Mouse (Mus musculus) WW6 (cell line): ENCODE results near the gene Gm9803.
A peak's percentile ranks its signal among the peaks of the same experiment; 100 is the strongest.
"Not testable (repeated sequence)": the region's sequence is repeated elsewhere in the genome, so short reads cannot be mapped to it uniquely, and the experiment has no call there.

Experiments
- DNase-seq: peaks from one replicate; pipeline ENCODE4 v3.0.0-alpha.2; 2013; ENCODE audit warnings: low read depth, low spot score

Gm9803 gene

DNA sequence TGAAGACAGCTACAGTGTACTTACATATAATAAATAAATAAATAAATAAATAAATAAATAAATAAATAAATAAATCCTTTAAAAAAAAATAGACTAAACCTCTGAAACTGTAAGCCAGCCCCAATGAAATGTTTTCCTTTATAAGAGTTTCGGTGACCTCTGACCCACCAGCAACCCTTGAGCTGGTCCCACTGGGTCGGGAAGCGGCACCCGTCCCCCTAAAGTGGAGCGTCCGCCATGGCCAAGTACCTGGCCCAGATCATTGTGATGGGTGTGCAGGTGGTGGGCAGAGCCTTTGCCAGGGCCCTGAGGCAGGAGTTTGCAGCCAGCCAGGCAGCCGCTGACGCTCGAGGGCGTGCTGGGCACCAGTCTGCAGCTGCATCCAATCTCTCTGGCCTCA is at the start of gene Gm9803:
Gm9803 (plus strand) TSS at position 154 of the 400 bp plus-strand sequence.
- not testable (repeated sequence) for DNase-seq

DNA sequence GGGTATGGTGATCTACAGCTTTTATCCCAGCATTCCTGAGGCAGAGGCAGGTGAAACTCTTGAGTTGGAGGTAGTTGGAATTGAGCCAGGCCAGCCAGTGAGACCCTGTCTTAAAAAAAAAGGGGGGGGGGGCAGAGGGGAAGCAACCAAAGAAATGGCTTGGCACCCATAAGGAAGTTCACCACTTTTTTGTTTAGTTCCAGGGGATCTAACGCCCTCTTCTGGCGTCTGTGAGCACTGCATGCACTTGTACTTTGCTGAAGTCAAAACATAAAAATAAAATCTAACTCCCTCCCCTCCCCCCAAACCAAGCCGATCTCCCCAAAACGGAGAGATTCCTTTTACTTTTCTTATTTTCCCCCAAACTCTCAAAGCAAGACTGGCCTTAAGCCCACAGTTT is 48.5 kb upstream of the Gm9803 start:
- no peak for DNase-seq

DNA sequence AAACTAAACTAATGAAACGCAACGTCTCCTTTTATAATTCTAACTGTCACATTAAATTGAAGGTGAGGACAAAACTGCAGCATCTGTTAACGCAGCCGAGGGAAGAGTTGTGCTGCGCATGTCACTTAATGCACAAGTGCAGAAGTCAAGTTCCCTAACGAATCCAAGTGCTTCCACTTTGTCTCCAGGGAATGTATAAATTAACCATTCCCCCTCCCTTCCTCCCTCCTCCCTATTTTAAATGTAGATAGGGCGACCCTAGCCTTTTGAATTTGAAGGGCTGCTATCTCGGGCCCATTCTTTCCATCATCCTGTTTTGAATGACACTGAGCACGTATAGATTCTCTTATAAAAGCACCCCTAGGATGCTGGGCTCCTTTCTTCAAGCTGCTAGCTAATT is 46.4 kb upstream of the Gm9803 start:
- DNase-seq: peak; percentile 53

DNA sequence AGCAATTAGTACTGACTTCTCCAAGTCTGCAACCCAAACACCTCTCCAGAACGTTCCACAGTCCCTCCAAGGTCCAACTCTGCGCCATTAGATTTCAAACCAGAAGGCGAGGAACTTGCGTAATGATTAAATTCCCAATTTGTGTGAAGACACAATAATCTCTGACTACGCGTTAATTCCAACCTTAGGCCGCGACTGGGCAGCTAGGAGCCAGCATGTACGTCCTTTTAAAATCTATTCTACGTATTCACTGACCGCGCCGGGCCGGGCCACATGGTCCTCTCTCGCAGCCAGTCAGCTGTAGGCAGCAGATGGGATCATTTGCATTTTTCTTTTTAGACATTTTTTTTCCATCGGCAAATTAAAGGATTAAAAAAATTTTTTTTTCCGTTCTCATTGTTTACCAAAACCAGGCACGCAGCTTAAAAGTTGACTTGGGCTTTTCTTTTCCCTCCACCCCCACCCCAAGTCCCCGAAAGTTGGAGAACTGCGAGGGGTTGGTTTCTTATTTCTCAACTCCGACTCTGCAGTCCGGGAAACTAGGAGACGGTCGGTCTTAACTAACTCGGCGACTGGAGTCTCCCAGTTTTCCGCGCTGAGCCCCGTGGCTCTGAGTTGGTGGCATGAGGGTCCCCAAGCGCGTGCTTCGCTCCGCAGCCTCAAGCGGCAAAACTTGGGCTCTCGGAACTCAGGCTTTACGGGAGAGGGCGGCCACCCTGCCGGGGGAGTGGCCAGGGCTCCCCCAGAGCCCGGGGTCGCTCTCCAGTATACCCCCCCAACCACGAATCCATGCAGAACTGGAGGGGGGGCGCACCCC is 45.8 kb upstream of the Gm9803 start:
- no peak for DNase-seq

DNA sequence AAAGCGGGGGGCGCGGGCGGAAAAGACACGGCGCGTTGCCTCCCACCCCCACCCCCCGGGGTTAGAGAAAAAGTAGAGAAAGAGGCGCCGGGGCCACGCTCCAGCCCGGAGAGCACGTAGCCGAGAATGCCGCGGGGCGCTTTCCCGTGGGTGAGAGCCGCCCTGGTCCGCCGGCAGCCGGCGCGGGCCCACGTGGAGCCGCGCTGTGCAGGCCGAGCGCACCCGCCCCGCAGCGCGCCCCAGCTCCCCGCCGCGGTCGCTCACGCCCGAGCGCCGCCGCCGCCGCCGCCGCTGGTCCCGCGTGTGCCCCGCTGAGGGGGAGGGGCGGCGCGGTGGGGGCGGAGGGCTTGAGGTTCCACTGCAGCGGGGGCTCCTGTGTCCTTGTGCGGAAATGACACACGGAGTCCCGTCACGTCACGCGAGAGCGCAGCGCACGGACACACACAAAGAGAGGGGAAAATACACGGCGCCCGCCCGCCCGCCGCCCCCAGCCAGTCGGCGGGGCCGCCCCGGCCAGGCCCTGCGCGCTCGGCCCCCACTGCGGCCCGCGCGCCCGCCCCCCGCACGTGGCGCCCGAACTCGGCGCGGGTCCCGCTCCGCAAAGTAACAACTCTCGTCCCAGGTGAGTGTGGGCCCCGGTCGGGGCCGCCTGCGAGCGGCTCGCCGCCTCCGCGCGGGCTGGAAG is 45.0 kb upstream of the Gm9803 start, which contains the start of gene Bend3:
Bend3 (plus strand) TSS at position 81 of the 685 bp plus-strand sequence.
- DNase-seq: no peak

DNA sequence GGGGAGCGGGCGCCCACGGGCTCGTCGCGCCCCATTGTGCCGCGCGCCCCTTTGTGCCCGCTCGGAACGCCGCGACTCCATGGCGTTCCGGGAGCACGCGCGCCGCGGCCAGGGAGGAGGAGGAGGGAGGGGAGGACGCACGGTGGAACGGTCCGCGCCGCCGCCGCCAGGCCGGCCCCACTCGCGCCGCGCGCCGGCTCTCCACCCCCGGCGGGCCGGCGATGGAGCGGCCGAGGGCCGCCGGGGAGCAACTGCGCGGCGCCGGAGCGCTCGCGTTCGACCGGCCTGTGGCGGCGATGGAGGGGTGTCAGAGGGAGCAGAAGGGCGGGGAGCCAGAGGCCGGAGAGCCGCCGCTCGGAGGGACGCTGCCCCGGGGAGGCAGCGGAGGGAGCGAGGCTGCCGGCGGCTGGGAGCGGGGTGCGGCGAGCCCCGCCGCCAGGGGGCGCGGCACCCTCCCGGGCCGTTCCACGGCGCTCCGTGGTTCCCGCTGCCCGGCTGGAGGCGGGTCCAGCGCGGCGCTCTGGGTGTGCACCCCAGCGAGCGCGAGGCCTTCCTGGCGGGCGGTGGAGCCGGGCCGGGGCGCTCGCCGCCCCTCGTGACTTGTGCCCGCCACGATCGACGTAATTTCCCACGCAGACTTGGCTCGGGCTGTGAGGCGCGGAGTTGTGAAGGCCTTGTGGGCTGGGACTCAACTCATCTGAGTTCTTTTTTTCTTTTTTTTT is 44.3 kb upstream of the Gm9803 start:
- no peak for DNase-seq

DNA sequence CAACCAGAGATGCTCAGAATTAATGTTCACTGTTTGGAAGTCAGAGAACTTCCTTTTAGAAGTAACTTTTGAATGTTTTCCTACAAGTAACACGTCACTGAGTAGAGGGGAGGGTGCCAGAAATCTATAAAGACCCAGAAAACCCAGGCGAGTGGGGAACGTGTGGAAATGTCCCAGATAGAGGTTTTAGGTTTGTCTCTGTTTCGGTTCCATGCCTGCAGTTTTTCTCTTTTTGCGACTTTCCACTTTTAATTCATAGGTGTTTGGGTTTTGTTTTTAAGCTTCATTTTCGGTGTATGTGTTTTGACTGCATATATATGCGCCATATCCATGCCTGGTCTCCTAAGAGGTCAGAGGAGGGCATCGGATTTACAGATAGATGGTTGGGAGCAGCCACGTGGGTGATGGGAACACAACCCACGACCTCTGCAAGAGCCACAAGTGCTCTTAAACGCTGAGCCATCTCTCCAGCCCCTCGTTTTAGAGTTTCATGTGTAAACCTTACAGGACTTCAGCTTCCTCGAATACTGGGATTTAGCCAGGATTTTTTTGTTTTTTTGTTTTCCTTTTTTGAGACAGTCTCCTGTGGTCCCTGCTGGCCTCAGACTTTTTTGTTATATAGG is 43.5 kb upstream of the Gm9803 start:
- DNase-seq: no peak

DNA sequence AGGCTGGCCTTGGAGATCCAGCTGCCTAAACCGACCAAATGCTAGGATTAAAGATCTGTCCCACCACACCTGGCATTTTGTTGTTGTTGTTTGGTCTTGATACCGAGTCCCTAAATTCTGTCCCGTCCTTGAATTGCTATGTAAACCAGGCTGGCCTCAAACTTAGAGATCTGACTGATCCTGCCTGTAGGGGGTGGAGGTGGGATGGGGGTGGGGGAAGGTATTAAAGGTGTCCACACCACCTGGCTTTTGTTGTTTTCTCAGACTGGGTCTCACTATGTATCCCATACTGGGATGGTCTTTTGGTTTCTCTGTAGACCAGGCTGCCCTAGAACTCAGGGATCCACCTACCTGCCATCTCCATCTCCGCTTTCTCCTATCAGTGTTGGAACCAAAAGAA is 42.7 kb upstream of the Gm9803 start:
- DNase-seq: no peak

DNA sequence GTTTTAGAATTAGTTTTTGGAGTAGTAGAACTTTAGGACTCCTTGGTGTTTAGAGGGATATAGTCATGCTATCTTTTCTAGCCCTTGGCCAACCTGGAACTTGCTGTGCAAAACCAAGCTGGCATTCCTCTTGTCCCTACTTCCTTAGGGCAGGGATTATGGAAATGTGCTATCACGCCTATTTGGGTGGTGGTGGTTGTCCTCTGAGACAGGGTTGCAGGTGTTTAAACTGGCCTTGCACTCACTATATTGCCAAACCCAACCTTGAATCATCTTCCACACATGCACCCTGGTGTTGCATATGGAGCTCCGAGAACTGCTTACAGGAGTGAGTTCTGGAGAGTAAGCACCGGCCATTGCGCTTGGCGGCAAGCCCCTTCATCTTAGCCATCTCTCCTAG is 41.9 kb upstream of the Gm9803 start:
- DNase-seq: no peak

DNA sequence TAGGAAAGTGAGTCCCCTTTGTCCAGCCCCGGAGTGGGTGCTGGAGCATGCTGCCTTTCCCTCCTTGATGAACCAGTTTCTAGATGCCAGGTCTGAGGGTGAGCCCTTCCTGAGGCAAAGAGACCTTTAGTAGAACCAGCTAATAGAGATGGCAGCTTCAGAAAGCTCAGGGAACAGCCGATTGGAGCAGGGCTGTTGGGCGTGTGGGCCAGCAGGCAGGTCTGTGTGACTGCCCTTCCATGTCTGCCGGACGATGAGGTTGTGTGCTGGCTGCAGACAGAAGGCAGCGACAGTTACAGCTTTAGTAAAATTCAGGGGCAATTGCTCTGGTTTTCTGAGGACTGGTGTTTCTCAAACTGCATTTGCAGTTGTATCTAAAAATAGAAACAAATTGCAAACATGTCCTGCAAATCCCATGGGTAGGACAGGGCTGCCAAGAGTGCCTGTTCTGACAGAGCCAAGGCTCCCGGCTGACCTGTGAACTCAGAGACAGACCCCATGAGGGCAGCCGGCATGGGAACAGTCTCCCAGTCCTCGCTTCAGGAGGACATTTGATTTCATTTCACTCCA is 40.4 kb upstream of the Gm9803 start:
- DNase-seq: no peak

DNA sequence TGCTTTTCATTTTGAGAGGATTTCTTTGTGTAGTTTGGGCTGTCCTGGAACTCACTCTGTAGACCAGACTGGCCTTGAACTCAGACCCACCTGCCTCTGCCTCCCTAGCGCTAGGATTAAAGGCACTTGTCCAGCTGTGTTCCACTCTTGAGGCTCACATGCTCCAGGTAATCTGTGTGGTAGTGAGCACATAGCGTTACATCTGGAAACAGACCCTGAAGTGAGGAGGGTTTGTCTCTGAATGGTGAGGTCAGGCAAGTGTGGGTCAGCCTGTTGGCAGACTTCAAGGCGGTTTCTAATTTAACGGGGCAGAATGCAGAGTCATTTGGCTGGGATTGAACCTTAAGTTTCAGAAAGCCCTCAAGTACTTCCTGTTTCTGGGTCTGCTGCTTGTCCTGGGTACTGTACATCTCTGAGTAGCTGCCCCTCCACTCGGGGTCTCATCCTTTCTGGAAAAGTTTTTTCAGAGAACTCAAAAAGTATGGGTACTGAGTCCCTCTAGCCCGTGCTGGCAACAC is 38.1 kb upstream of the Gm9803 start:
- DNase-seq: no peak

DNA sequence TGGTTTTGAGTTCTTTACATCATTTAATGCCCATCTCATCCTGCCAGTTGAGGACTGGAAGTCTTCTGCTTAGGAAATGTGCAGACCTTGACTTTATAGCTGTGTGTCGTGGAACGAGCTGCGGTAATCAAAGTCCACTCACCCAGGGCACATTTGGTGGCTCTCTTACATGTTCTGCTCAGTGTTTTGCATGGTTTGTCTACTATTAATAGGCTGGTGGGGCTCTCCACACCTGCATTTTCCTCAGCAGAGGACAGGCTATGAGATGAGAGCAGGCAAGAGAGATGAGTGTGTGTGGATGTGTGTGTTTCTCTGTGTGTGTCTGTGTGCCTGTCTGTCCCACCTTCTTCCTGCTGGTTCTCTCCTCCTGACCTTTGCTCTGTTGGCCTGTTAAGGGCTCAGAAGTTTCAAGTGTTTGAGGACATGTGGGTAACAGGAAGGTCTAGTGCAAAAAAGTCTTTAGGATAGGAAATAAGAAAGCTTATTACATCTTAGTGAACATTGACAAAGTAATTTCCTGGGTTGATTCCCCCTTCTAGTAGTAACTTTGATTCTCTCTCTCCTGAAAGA is 36.4 kb upstream of the Gm9803 start:
- no peak for DNase-seq

DNA sequence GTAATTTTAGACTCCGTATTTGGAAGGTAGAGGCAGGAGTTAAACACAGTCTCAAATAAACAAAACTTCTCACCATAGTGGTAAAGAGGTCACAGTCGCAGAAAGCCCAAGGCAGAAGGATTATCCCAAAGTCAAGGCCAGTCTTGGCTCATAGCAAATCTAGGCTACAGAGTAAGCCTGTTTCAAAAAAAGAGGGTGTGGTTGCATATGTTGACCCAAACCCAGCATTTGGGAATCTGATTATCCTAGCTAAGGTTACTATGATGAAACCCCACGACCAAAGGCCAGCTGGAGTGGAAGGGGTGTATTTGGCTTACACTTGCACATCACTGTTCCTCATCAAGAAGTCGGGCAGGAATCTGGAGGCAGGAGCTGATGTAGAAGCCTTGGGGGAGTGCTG is 35.6 kb upstream of the Gm9803 start:
- no peak for DNase-seq

DNA sequence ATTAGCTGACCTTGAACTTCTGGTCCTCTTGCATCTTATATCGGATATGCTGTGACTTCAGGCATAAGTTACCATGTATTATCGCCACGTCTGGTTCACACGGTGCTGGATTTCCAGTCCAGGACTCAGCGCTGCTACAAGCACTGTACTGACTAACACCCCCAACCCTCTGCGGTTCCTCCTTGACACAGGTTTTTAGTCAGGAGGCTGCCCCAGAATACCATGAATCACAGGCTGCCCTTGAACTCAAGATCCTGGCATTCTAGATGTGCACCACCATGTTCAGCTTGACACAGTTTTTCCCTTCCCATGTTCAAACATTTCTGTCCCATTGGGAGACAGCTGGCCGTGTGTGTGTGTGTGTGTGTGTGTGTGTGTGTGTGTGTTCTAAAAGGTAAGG is 34.7 kb upstream of the Gm9803 start:
- DNase-seq: no peak

DNA sequence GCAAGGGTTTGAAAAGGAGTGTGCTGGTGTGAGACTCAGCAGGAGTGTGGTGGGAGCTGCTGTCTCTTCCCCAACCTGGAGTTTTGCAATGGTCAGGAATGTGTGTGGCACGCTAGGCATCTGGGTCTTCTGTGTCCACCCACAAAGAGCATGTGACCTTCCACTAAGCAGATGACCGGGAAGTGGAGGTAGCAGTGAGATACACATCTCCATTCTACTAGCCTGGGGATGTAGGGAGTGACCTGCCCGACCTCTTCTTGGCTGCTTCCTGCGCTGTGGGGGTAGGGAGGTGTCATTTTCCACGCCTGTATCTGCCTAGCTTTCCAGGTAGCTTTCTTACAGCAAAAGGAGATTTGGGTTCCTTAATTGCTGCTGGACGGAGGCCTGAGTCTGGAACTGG is 34.3 kb upstream of the Gm9803 start:
- no peak for DNase-seq

DNA sequence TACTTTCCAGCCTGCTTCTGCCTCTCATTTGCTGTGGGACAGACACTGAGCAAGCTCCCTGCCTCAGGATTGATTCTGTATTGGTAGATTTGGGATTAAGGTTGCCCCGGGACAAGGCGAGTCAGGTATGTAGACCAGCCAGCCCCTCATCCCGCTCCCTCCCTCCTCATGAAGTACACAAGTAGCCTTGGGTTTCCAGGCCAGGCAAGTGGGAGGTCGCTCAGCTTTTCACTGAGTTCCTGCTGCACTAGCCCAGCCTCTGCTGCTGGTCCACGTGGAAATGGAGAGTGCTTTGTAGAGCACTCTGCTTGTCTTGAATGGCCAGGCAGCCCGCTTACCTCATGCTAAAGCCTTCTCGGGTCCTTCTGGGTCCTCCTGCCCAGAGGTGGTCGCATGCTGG is 33.9 kb upstream of the Gm9803 start:
- no peak for DNase-seq

DNA sequence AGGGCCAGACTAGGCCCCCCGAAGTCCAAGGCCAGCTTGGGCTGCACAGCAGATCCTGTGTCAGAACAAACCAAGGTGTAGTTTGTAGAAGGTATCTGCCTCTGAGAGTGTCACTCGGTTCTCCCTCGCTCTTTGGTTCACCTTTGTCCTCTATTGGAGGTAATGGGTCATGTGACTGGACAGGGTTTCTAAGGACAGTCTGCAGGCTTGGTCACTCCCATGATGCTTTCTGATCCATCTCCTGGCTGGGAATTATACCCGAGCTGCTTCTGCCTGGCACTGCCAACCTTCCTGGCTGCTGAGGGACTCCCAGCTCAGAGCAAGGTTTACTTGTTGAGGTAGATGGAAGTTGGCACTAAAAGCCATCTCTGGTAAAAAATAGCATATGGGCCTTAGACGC is 33.0 kb upstream of the Gm9803 start:
- DNase-seq: no peak

DNA sequence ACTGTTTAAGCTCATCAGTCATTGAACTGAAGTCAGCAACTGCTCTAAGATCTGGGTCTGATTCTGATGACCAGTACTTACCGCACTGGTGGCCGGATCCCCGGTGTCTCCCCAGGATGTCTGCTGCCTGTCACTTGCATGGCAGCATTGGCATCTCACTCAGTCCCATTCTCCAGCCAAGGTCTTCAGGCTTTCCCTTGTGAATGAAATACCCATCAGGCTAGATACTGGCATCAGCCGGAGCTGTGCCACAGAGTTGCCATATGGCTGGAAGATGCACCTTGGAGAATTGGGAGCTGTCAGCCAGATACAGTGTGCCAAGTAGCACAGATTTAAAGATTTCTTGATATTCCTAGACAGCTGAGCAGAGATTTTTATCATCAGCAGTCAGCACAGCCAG is 21.3 kb upstream of the Gm9803 start:
- no peak for DNase-seq

DNA sequence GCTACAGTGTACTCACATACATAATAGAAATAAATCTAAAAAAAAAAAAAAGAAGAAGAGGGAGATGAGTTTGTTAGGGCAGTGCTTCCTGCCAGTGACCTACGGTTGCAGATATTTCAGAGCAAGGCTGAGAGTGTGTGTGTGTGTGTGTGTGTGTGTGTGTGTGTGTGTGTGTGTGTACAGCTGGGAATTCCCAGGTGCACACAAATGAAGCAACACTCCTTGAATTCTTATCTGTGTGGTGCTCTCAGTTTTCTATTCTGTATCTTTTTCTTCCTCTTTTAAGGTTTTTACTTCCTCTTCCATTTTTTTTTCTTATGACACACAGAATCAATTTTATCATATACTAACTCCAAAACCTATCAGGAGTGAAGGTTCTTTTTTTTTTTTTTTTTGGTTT is 19.6 kb upstream of the Gm9803 start:
- no peak for DNase-seq

DNA sequence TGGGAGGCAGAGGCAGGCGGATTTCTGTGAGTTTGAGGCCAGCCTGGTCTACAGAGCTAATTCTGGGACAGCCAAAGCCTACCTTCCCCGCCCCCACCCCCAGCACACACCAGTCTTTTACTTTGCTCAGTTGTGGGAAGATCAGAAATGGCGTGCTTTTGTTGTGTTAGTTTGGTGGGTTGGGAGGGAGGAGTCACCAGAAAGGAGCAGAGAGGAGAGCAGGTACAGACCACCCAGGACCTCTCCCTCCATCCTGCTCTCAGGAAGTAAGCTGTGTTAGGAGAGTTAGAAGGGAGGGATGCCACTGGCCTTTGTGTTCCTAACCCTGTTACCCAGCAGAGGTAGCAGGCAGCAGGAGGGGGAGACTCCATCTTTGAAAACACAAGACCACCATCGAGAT is 16.8 kb upstream of the Gm9803 start:
- no peak for DNase-seq

DNA sequence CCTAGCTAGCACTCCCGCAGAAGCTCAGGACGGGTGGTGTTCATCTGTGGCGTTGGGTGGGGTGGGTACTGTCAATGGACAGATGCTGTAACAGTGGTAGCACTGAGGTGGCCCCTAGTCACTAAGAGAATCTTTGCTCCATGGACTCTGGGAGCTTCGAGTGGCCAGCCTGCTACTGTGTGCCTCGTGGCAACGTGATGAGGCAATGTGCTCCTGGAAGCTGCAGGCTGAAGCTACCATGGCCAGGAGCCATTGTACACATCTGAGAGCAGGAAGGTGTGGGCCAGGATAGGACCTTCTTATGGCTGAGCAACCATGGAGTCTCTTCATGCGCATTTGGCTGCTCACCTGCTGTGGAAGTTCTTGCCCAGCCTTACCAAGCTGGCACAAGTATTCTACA is 14.7 kb upstream of the Gm9803 start:
- no peak for DNase-seq
